In genomic region chr2:38533767-38534166, GRCm38 (mm10) we compare ENCODE assay signal across 10 mouse cellular contexts. TPM values are rescaled to one million over a fixed set of nuclear protein-coding genes. Genes with fewer than 3 reads are reported as not detected.
DNase-seq lines count a peak whose midpoint lies in the region; ATAC-seq lines count a peak whose summit lies in the region.
"Had no signal": no experiment of that assay in that cellular context is flagged by ENCODE, and none has a peak within 500 bp of the region (broad histone marks: within the 10 kb centered on the region; RNA-seq: fewer than 3 reads in every experiment).

No protein-coding gene starts in this region.

- no peaks in the 10 kb centered on the region for H3K27me3 ChIP-seq in heart, embryonic 14.5 days (ENCODE audit: control insufficient read depth, insufficient read depth, low read length)
- H3K27me3 ChIP-seq in neural tube, embryonic 13.5 days: no peaks in the 10 kb centered on the region
- H3K27me3 ChIP-seq: embryonic facial prominence, embryonic 12.5 days had no signal

- peak overlapping the region; percentile 71 to 92 for H3K27ac ChIP-seq in heart, embryonic 14.5 days (replicated peaks in 1 of 2; ENCODE audit: control insufficient read depth in 1 of 2, insufficient read depth in 1 of 2, low read depth in 2 of 2, low read length in 2 of 2)
- H3K27ac ChIP-seq in neural tube, embryonic 13.5 days (replicated peaks): 0 out of 2 replicates have a peak overlapping the region, but pooled peaks have one; percentile 2
- H3K27ac ChIP-seq: embryonic facial prominence, embryonic 12.5 days had no signal

- no peaks in the 10 kb centered on the region for H3K36me3 ChIP-seq in heart, embryonic 14.5 days (ENCODE audit: control insufficient read depth, insufficient read depth, low read length)
- H3K36me3 ChIP-seq in neural tube, embryonic 13.5 days: no peaks in the 10 kb centered on the region
- H3K36me3 ChIP-seq: embryonic facial prominence, embryonic 12.5 days had no signal

- peak overlapping the region; percentile 31; the same call in 1 of the 2 replicates for H3K4me2 ChIP-seq in heart, embryonic 14.5 days (ENCODE audit: low read length)
- no peak overlapping the region for H3K4me2 ChIP-seq in neural tube, embryonic 13.5 days
- H3K4me2 ChIP-seq: embryonic facial prominence, embryonic 12.5 days had no signal

- H3K9me3 ChIP-seq in heart, embryonic 14.5 days (ENCODE audit: control insufficient read depth, low read length): no peaks in the 10 kb centered on the region
- H3K9me3 ChIP-seq in neural tube, embryonic 13.5 days: no peaks in the 10 kb centered on the region
- H3K9me3 ChIP-seq: embryonic facial prominence, embryonic 12.5 days had no signal

- no peak overlapping the region for H3K4me3 ChIP-seq in heart, embryonic 14.5 days (ENCODE audit: control insufficient read depth in 1 of 2, insufficient read depth in 1 of 2, low read depth in 1 of 2, low read length in 2 of 2)
- no peak overlapping the region for H3K4me3 ChIP-seq in neural tube, embryonic 13.5 days
- H3K4me3 ChIP-seq: embryonic facial prominence, embryonic 12.5 days had no signal

- peak overlapping the region; percentile 28; the same call in 1 of the 2 replicates for H3K9ac ChIP-seq in heart, embryonic 14.5 days (ENCODE audit: low read length)
- peak overlapping the region; percentile 22; the same call in 1 of the 2 replicates for H3K9ac ChIP-seq in neural tube, embryonic 13.5 days
- H3K9ac ChIP-seq: embryonic facial prominence, embryonic 12.5 days had no signal

- ATAC-seq in heart, embryonic 14.5 days (ENCODE audit: insufficient number of reproducible peaks, insufficient read depth, low FRiP score, low read depth): no peak
- no peak for ATAC-seq in neural tube, embryonic 13.5 days (ENCODE audit: low read depth)
- ATAC-seq in megakaryocyte progenitor cell, adult 5-6 weeks (replicated peaks; ENCODE audit: poor library complexity): no peak

- 28% methylated on average over 6 of the region's 6 CpGs for whole genome bisulfite sequencing in heart, embryonic 14.5 days
- 62% methylated on average over 6 of the region's 6 CpGs for WGBS in neural tube, embryonic 13.5 days

- intact Hi-C loops in heart, postnatal 10 days (cut with DNase I): loop anchor here (2.0 to 5.0 kb wide), 2 partner anchors 15 to 101 kb away; no protein-coding TSS in a partner anchor

- DNase-seq in heart, postnatal 10 days: no peak
- no peak for DNase-seq in neural tube, embryonic 10.5 days (ENCODE audit: extremely low spot score, low spot score)
- DNase-seq in liver (peak; percentile 30), MN1 (ENCODE audit: low spot score) (no peak)
- DNase-seq in yolk sac, embryonic 10.5 days (ENCODE audit: low spot score): peak; percentile 67
- DNase-seq: gastrocnemius, postnatal 14 days had no signal

- peaks cover 64 to 78% of the 10 kb centered on the region in 2 experiments for H3K4me1 ChIP-seq in heart, embryonic 14.5 days (ENCODE audit: control insufficient read depth in 2 of 2, insufficient read depth in 2 of 2, low read length in 2 of 2)
- peaks cover 84% of the 10 kb centered on the region for H3K4me1 ChIP-seq in neural tube, embryonic 13.5 days (replicated peaks)

RNA-seq across cellular contexts. Expression of gene Nek6, which starts 22.3 kb away (rescaled TPM):
- 57.7 and 69.7 TPM in 2 replicates for polyA plus RNA-seq in heart, embryonic 14.5 days (2014; fragmentation: Nextera tagmentation; extraction: Ambion mirVana)
- total RNA-seq in heart, postnatal 10 days (2021): 10 to 100 TPM; 10.6 to 15.2 TPM
- polyA plus RNA-seq in neural tube, embryonic 13.5 days (2015; fragmentation: Nextera tagmentation; extraction: Ambion mirVana): 58.8 and 60.5 TPM in 2 replicates
- total RNA-seq in megakaryocyte progenitor cell, adult 5-6 weeks (2015): 15.0 and 18.2 TPM in 2 replicates
- 4.4 and 5.0 TPM in 2 replicates for total RNA-seq in megakaryocyte progenitor cell, adult 5-6 weeks (2017)

Comparison
In these comparisons a context has a peak if more than half of its experiments do, and no peak if none do; other contexts are left out.
1. DNase-seq: peak in liver (single experiment) and yolk sac, embryonic 10.5 days (single experiment); none in heart, postnatal 10 days (0 of 2), neural tube, embryonic 10.5 days (single experiment) and MN1 (single experiment).